Mouse (Mus musculus) forebrain, embryonic 16.5 days (tissue): ENCODE measurements at regions not wholly inside any gene's neighbourhood (a gene's known extent, or its start where the extent isn't known, plus 50 kb on each side); places are given as distances from the start of the nearest gene placed in this dataset.
A peak's percentile ranks its signal among the peaks of the same experiment; 100 is the strongest.
"Not testable (repeated sequence)": the region's sequence is repeated elsewhere in the genome, so short reads cannot be mapped to it uniquely, and the experiment has no call there.

Source experiments
- ATAC-seq: fragments of 200-750 bp; cut with Nextera tagmentation; 2 replicates; pipeline ENCODE4 v1.8.0; 2017; ENCODE audit warnings: mild to moderate bottlenecking, moderate library complexity
- H3K27ac ChIP-seq: fragments of 300-500 bp; sonication (generic); 2 replicates; pipeline ENCODE4 v1.5.1; 2014; ENCODE audit warnings: low read length, control low read depth
- H3K27me3 ChIP-seq: fragments of 300-500 bp; sonication (generic); replicated peaks from 2 replicates; pipeline ENCODE4 v1.6.1; 2014; ENCODE audit warnings: low read length; ENCODE audit not compliant: control insufficient read depth, insufficient read depth
- H3K36me3 ChIP-seq: fragments of 300-500 bp; sonication (generic); 2 replicates; pipeline ENCODE4 v1.6.1; 2014; ENCODE audit not compliant: control insufficient read depth, insufficient read depth
- H3K4me1 ChIP-seq: fragments of 300-500 bp; sonication (generic); replicated peaks from 2 replicates; pipeline ENCODE4 v1.6.1; 2014; ENCODE audit warnings: low read length; ENCODE audit not compliant: control insufficient read depth, insufficient read depth
- H3K4me2 ChIP-seq: fragments of 300-500 bp; sonication (generic); 2 replicates; pipeline ENCODE4 v1.6.1; 2014; ENCODE audit warnings: mild to moderate bottlenecking, low read length, control low read depth
- H3K4me3 ChIP-seq: fragments of 300-500 bp; sonication (generic); replicated peaks from 2 replicates; pipeline ENCODE4 v1.5.1; 2014; ENCODE audit warnings: mild to moderate bottlenecking, low read length, control low read depth
- H3K9ac ChIP-seq: fragments of 300-500 bp; sonication (generic); replicated peaks from 2 replicates; pipeline ENCODE4 v1.6.1; 2014; ENCODE audit warnings: low read depth, low read length, control low read depth
- H3K9me3 ChIP-seq: fragments of 300-500 bp; sonication (generic); 2 replicates; pipeline ENCODE4 v1.6.1; 2016; ENCODE audit warnings: low read length; ENCODE audit not compliant: control insufficient read depth
- WGBS: fragments of 180-500 bp; shearing (Covaris S2); extraction: QIAGEN DNeasy Blood & Tissue Kit; methylation state at CpG from one replicate; pipeline ENCODE4 v1.1.7; 2014; 5-methylcytosine and 5-hydroxymethylcytosine counted together

DNA sequence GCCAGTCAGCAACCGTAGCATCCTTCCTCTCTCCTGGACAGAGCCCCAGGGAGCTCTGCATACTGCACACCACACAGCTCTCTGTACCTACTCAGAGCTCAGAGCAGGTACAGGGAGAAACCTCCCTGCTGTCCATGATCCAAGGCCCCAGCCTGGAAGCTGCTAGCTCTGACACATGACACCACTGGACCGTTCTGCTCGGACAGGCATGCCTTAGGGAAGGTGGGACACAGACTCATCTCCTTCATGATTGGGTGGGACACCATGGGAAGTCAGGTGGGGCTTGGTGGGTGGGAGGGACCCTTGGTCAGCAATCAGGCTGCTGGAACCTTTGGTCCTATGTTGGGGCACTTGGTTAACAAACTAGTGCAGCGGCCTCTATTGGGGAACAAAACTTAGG is 124.7 kb upstream of the Rybp start:
- Histone ChIP-seq H3K4me2 (no peak overlapping the region), H3K9me3 (no peaks in the 10 kb centered on the region), H3K4me3 (no peak overlapping the region), H3K27ac (no peak overlapping the region), H3K27me3 (no peaks in the 10 kb centered on the region), H3K36me3 (no peaks in the 10 kb centered on the region), H3K4me1 (no peaks in the 10 kb centered on the region), H3K9ac (no peak overlapping the region)
- no peak for ATAC-seq
- WGBS: 83% methylated on average over 4 of the region's 4 CpGs

- Histone ChIP-seq H3K27me3 (no peaks in the 10 kb centered on the region), H3K4me3 (no peak overlapping the region), H3K27ac (no peak overlapping the region), H3K9me3 (no peaks in the 10 kb centered on the region), H3K4me1 (no peaks in the 10 kb centered on the region), H3K9ac (no peak overlapping the region), H3K4me2 (no peak overlapping the region), H3K36me3 (no peaks in the 10 kb centered on the region)
- no peak for ATAC-seq
- 95% methylated on average over 8 of the region's 8 CpGs for WGBS
Measured at GRCm38 (mm10) chr6:100410067-100410631, 122.9 kb upstream of the Rybp start.

- Histone ChIP-seq H3K9ac (no peak overlapping the region), H3K4me2 (no peak overlapping the region), H3K9me3 (no peaks in the 10 kb centered on the region), H3K27ac (no peak overlapping the region), H3K36me3 (no peaks in the 10 kb centered on the region), H3K4me3 (no peak overlapping the region), H3K27me3 (no peaks in the 10 kb centered on the region), H3K4me1 (no peaks in the 10 kb centered on the region)
- ATAC-seq: no peak
- 83% methylated on average over 8 of the region's 8 CpGs for WGBS
Measured at GRCm38 (mm10) chr6:100408826-100409225, 121.5 kb upstream of the Rybp start.

GRCm38 (mm10) chr6:100406504-100406903 is 119.2 kb upstream of the Rybp start:
- ATAC-seq: no peak
- 84% methylated on average over 4 of the region's 4 CpGs for WGBS
- H3K4me2 ChIP-seq: no peak overlapping the region
- no peaks in the 10 kb centered on the region for H3K9me3 ChIP-seq
- no peaks in the 10 kb centered on the region for H3K4me1 ChIP-seq
- no peaks in the 10 kb centered on the region for H3K27me3 ChIP-seq
- no peaks in the 10 kb centered on the region for H3K36me3 ChIP-seq
- H3K4me3 ChIP-seq: no peak overlapping the region
- H3K9ac ChIP-seq: no peak overlapping the region
- no peak overlapping the region for H3K27ac ChIP-seq

GRCm38 (mm10) chr6:100404161-100404560 is 116.9 kb upstream of the Rybp start:
- H3K9me3 ChIP-seq: no peaks in the 10 kb centered on the region
- H3K27ac ChIP-seq: no peak overlapping the region
- no peaks in the 10 kb centered on the region for H3K27me3 ChIP-seq
- H3K9ac ChIP-seq: no peak overlapping the region
- H3K36me3 ChIP-seq: no peaks in the 10 kb centered on the region
- WGBS: 87% methylated on average over 3 of the region's 3 CpGs
- no peak overlapping the region for H3K4me2 ChIP-seq
- no peaks in the 10 kb centered on the region for H3K4me1 ChIP-seq
- H3K4me3 ChIP-seq: no peak overlapping the region
- ATAC-seq: no peak

DNA sequence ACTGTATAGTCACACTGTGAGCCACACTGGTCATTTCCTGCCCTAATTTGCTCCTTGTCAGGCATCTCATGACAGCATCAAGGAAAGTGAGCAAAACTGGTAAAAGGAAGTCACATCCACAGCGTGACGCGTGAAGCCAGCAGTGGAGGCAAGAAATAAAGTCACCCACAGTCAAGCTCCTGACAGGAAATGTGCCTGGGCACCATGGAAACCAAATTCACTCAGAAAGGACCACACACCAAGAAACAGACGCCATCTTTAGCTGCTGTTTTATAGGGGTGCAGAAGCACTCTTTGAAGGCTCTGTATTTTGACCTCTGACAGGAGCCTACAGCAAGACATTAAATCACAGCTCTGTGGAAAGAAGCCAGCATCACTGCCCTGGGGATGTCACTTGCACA is 115.4 kb upstream of the Rybp start:
- ATAC-seq: no peak
- no peaks in the 10 kb centered on the region for H3K36me3 ChIP-seq
- no peak overlapping the region for H3K27ac ChIP-seq
- 72% methylated on average over 4 of the region's 4 CpGs for WGBS
- H3K4me2 ChIP-seq: no peak overlapping the region
- H3K4me1 ChIP-seq: no peaks in the 10 kb centered on the region
- no peaks in the 10 kb centered on the region for H3K9me3 ChIP-seq
- H3K9ac ChIP-seq: no peak overlapping the region
- H3K4me3 ChIP-seq: no peak overlapping the region
- no peaks in the 10 kb centered on the region for H3K27me3 ChIP-seq

- Histone ChIP-seq H3K4me2 (no peak overlapping the region), H3K27me3 (no peaks in the 10 kb centered on the region), H3K4me1 (peaks cover 4% of the 10 kb centered on the region; the same call in 1 of the 2 replicates), H3K36me3 (no peaks in the 10 kb centered on the region), H3K4me3 (no peak overlapping the region), H3K9ac (no peak overlapping the region), H3K27ac (no peak overlapping the region), H3K9me3 (no peaks in the 10 kb centered on the region)
- ATAC-seq: no peak
- 95% methylated on average over 2 of the region's 2 CpGs for WGBS
Measured at GRCm38 (mm10) chr6:100401728-100402127, 114.4 kb upstream of the Rybp start.

DNA sequence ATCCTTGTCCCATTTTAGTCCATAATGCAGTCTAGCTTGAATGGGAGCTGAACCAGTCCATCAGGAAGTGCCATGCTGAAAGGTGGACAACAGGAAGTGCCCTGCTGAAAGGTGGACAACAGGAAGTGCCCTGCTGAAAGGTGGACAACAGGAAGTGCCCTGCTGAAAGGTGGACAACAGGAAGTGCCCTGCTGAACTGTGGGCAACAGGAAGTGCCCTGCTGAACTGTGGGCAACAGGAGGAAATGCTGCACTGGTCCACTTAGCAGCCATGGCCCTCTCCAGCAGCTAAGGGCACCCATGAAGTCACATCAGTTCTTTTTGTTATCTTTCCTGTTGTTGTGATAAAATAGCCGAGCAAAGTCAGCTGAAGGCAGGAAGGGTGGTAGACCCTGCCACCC is 112.1 kb upstream of the Rybp start:
- not testable (repeated sequence) for H3K9ac ChIP-seq, H3K4me1 ChIP-seq, H3K27me3 ChIP-seq, H3K36me3 ChIP-seq, H3K27ac ChIP-seq, H3K9me3 ChIP-seq, ATAC-seq, H3K4me2 ChIP-seq, H3K4me3 ChIP-seq
- 83% methylated on average over 1 of the region's 1 CpGs for WGBS

DNA sequence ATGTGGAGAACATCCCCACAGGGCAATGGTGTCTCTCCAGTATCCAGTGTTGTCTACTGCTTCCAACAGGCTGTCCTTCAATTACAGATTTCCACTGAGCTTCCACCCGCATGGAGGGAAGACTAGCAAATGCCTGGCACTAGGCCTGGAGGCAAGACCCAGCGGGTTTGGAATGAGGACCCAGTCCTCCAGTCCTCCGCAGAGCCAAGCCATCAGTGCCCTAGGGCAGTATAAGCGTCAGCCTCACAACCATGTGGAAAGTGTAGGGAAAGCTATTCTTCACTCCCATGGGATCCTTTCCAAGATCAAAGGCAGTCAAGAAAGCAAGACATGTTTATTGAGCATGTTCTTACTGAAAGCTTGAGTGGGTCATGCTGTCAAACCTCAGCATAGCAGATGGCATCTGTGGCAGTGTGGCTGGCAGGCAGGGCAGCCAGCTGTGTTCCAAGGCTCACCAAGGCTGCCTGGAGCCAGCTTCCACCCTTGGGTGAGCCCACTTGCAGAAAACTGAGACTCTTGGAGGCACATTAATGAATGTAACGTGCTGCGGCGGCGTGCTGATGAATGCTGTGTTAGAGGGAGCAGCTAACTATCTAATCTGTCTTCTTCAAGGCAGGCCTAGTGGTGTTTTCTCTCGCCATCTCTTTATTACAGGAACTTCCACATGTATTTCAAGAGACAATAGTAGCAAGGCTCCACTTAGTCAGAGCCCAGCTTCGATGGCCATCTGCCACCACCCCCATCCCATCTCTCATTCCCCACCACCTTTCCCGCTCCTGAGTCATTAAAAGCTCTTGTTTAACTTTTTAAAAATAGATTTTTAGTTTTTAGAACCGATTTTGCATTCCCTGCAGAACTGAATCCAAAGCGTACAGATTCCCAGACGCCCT is 109.3 kb upstream of the Rybp start:
- ATAC-seq: 0 out of 2 replicates have a peak, but pooled peaks have one; percentile 31
- WGBS: 69% methylated on average over 14 of the region's 14 CpGs
- no peaks in the 10 kb centered on the region for H3K27me3 ChIP-seq
- H3K4me2 ChIP-seq: no peak overlapping the region
- no peaks in the 10 kb centered on the region for H3K36me3 ChIP-seq
- H3K27ac ChIP-seq: no peak overlapping the region
- peaks cover 4% of the 10 kb centered on the region; the same call in 1 of the 2 replicates for H3K9me3 ChIP-seq
- no peak overlapping the region for H3K4me3 ChIP-seq
- H3K4me1 ChIP-seq: peaks cover 8% of the 10 kb centered on the region; the same call in 1 of the 2 replicates
- H3K9ac ChIP-seq: no peak overlapping the region
